Mouse (Mus musculus): ENCODE measurements around the gene Rcn3. TPM values are rescaled to one million over a fixed set of nuclear protein-coding genes. Genes with fewer than 3 reads are reported as not detected.
A peak's percentile ranks its signal among the peaks of the same experiment; 100 is the strongest.

The Rcn3 gene
- total RNA-seq (2021), result 10 to 100 TPM in 1 of 2 experiments, 1 to 10 TPM in 1; 7.5 to 11.7 TPM
- long read RNA-seq, experiment 1, partial matches to known transcripts, result 0 of 17 reads
- long read RNA-seq, experiment 1, other reads (novel, unspliced or antisense), result 9 of 17 reads
- long read RNA-seq, experiment 2, transcript Rcn3-208 (7 exons, 1,453 nt), result minor isoform, 5 of 24 reads
- long read RNA-seq, experiment 2, transcript Rcn3-201 (7 exons, 1,462 nt), result major isoform, 8 of 24 reads
- long read RNA-seq, experiment 2, partial matches to known transcripts, result 2 of 24 reads
- long read RNA-seq, experiment 2, other reads (novel, unspliced or antisense), result 6 of 24 reads

GRCm38 (mm10) chr7:45092048-45092447 lies at the start of gene Rcn3:
Rcn3 (minus strand) TSS chr7:45092221.
- Histone ChIP-seq H3K27ac (no peak within 1 kb of the TSS), H3K4me3 (peak within 1 kb of the TSS; percentile 36)
- no peak for TF ChIP-seq CTCF (conservative IDR thresholded peaks at IDR 0.05)
- peak in 1 of 2 experiments; percentile 29 for DNase-seq (ENCODE audit: low spot score in 2 of 2)

- H3K4me3 ChIP-seq, result no peak overlapping the region
- no peak for TF ChIP-seq CTCF (conservative IDR thresholded peaks at IDR 0.05)
- DNase-seq (ENCODE audit: low spot score in 2 of 2), result no peak
These were observed 49.3 kb upstream of the Rcn3 start for GRCm38 (mm10) chr7:45141319-45141718.

DNA sequence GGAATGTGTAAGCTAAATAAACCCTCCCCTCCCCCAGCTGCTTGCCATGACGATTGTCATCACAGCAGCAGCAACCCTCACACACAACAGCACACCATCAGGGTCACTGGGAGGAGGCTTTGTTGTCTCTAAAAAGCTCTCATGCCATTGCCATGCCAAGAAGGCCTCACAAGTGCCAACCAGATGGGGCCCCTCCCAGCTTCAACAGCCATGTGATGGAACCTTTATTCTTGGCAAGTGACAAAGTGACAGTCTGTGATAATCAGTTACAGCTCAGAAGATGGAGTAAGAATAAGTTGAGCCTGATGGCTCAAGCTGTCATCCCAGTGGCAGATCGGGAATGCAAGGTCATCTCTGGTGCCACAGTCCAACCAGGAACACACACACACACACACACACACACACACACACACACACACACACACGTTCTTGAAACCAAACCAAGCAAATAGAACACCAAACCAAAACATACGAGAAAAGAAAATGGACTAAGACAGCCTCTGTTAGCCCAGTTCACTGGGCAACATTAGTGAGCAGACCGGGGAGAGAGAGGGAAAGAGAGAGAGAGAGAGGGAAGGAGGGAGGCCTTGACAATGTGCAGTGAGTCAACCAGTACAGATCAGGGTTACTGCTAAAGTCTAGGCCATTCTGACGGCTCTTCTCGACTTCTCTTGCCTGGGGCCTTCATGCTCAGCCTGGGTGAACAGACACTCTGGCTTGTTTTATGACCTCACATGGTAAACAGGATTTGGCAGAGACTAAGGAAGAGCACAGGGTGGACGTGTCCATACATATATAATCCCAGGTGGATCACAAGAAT lies 48.1 kb upstream of the Rcn3 start:
- no peak for TF ChIP-seq CTCF (conservative IDR thresholded peaks at IDR 0.05)
- DNase-seq (ENCODE audit: low spot score in 2 of 2), result no peak
- H3K4me3 ChIP-seq, result no peak overlapping the region
- H3K27ac ChIP-seq, result no peak overlapping the region

More at GRCm38 (mm10) chr7:45141319-45141718, 49.3 kb upstream of the Rcn3 start:
- no peak overlapping the region for H3K27ac ChIP-seq

DNA sequence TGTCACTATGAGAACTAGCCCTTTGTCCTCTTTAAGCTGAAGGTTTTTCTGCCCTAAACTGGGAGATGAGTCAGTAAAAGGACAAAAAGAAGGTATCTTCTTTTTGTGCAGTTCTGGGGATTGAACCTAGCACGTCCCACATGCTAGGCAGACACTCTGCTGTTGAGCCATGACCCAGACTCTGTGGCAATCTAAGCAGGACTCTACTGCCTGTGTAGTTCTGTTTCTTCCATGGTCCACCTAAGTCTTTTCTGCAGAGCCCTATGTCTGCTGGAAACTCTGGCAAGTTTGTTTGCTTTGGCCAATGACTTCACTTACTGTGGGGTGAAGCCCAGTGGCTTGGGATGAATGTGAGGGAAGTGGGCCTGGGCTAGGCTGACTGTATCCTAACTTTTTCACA lies 46.4 kb upstream of the Rcn3 start:
- TF ChIP-seq CTCF (conservative IDR thresholded peaks at IDR 0.05), result no peak
- Histone ChIP-seq H3K27ac (no peak overlapping the region), H3K4me3 (no peak overlapping the region)
- DNase-seq (ENCODE audit: low spot score in 2 of 2), result no peak

DNA sequence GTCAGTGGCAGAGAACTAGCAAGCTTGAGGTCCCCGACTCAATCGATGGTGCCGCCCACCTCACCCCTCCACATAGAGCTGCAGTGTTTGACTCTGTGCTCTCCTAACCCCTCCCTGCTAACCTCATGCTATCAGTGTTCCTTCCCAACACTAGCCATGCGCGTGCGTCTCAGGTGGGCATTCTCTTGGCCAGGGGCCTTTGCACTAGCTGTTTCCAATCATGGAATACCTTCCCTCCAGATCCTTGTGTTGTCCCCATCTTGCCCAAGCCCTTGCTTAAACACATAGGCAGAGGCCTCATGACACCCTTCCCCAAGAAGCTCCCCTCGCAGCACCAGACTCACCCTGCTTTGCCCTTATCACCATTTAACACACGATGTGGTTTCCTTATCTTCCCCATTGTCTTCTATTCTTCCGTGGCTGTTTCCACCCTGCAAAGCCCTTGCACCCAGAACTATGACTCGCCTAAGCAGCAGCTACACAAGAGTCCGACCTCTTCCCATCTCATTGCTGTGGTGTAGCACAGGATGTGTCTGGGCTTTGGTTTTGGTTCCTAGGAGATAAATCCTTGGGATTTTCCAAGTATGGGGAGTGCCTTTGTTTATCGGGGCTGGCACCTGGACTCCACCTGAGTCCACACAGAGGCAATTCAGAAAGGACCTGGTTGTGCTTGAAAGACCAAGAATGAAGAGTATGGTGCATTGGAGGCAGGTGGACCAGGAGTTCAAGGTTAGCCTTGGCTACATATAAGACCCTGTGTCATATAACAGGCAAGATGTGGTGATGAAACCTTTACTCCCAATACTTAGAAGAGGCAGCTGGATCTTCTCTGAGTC lies 45.4 kb upstream of the Rcn3 start:
- Histone ChIP-seq H3K4me3 (no peak overlapping the region), H3K27ac (no peak overlapping the region)
- no peak for DNase-seq (ENCODE audit: low spot score in 2 of 2)
- TF ChIP-seq CTCF (conservative IDR thresholded peaks at IDR 0.05), result no peak

GRCm38 (mm10) chr7:45135993-45136567 lies 44.1 kb upstream of the Rcn3 start, which contains the start of the genes Gm45713 and Flt3l:
Gm45713 (minus strand) TSS chr7:45136231.
Flt3l (minus strand) TSS chr7:45136432.
- peak; percentile 87 to 88 for DNase-seq (ENCODE audit: low spot score in 2 of 2)
- TF ChIP-seq CTCF (conservative IDR thresholded peaks at IDR 0.05), result peak; percentile 99
- Histone ChIP-seq H3K4me3 (peak within 1 kb of the TSS; percentile 72), H3K27ac (peak within 1 kb of the TSS; percentile 81)

DNA sequence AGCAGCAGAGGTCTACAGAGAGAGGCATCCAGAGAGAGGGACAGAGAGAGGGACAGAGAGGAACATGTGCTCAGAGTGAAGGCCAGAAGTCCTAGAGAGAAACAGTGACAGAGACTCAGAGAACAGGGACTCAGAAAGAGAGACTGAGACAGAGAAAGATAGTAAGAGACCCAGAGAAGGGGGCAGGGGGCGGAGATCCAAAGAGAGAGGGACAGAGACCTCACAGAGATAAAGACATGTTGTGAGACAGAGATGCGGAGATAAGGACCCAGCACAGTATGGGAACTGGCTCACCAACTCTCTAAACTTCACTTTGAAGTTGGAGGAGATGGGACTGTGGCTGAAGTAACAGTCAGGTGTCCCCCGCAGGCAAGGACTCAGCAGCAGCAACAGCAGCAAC lies 43.3 kb upstream of the Rcn3 start:
- Histone ChIP-seq H3K4me3 (peak overlapping the region; percentile 72), H3K27ac (no peak overlapping the region; the same call in 1 of the 2 replicates)
- no peak for DNase-seq (ENCODE audit: low spot score in 2 of 2)
- no peak for TF ChIP-seq CTCF (conservative IDR thresholded peaks at IDR 0.05)

DNA sequence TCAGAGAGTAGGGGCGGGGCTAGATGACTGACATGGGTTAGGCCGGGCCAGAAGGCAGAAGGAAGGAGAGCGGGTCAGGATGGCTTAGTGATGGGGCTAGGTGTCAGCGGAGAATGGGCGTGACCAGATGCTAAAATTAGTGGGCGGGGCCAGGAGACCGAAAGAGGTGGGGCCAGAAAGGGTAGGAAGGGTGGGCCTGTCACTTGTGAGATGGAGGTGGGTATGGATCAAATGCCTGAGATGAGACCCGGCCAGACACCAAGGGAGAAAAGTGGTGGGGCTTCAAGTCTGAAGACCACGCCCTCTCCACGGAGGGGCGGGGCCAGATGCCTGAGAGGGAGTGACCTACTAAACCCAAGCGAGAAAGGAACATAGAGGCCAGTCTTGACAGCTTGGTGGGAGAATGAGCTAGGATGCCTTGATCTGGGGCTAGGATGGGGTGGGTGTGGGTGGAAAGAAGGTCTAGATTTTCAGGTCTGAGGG lies 42.6 kb upstream of the Rcn3 start:
- H3K27ac ChIP-seq, result no peak overlapping the region
- TF ChIP-seq CTCF (conservative IDR thresholded peaks at IDR 0.05), result no peak
- no peak for DNase-seq (ENCODE audit: low spot score in 2 of 2)

GRCm38 (mm10) chr7:45133446-45134159 lies 41.6 kb upstream of the Rcn3 start:
- peak; percentile 59 for TF ChIP-seq CTCF (conservative IDR thresholded peaks at IDR 0.05)
- Histone ChIP-seq H3K4me3 (no peak overlapping the region), H3K27ac (no peak overlapping the region)
- no peak for DNase-seq (ENCODE audit: low spot score in 2 of 2)

More for the DNA sequence above, 42.6 kb upstream of the Rcn3 start:
- H3K4me3 ChIP-seq, result no peak overlapping the region

GRCm38 (mm10) chr7:45131850-45132249 lies 39.8 kb upstream of the Rcn3 start:
- no peak overlapping the region for H3K4me3 ChIP-seq
- no peak for TF ChIP-seq CTCF (conservative IDR thresholded peaks at IDR 0.05)
- no peak overlapping the region for H3K27ac ChIP-seq
- DNase-seq (ENCODE audit: low spot score in 2 of 2), result no peak

DNA sequence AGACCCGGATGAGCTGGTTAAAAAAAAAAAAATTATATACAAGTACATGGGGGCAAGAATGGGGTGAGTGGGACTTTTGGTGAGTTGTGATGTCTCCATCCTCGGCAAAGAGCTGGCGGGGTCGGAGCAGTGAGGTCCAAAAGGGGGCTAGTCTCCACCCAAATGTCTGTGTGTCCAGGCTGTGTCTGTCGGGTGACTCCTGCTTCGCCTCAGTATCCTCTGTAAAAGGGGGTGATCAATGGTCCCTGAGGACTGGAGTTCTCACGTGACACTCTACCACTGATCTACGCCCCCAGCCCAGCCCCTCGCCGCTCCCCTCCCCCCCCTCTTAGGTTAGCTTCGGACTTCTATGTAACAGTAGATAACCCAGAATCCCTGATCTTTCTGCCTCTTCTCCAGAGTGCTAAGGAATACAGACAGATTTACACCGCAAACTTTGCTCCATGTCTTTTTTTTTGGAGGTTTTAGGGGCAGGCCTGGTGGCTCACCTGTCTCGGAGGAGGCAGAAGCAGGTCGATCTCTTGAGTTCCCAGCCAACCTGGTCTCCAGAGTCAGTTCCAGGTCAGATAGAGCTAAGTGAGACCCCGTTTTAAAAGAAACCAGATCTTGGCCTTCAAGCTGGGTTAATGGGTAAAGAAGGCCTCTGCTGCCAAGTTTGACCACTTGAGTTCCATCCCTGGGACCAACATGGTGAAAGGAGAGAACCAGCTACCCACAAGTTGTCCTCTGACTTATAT lies 37.9 kb upstream of the Rcn3 start:
- H3K27ac ChIP-seq, result peak overlapping the region; percentile 94
- TF ChIP-seq CTCF (conservative IDR thresholded peaks at IDR 0.05), result no peak
- H3K4me3 ChIP-seq, result peak overlapping the region; percentile 62; the same call in 1 of the 2 replicates
- DNase-seq (ENCODE audit: low spot score in 2 of 2), result no peak

Data from layer of hippocampus, adult 2 months (tissue).